Mouse (Mus musculus): ENCODE data around the gene Vps51. TPM values are rescaled to one million over a fixed set of nuclear protein-coding genes. Genes with fewer than 3 reads are reported as not detected.
"Not testable (repeated sequence)": the region's sequence is repeated elsewhere in the genome, so short reads cannot be mapped to it uniquely, and the experiment has no call there.

Vps51 gene
- polyA plus RNA-seq, 1 experiment from 2014 or later, result 72.7 TPM

DNA sequence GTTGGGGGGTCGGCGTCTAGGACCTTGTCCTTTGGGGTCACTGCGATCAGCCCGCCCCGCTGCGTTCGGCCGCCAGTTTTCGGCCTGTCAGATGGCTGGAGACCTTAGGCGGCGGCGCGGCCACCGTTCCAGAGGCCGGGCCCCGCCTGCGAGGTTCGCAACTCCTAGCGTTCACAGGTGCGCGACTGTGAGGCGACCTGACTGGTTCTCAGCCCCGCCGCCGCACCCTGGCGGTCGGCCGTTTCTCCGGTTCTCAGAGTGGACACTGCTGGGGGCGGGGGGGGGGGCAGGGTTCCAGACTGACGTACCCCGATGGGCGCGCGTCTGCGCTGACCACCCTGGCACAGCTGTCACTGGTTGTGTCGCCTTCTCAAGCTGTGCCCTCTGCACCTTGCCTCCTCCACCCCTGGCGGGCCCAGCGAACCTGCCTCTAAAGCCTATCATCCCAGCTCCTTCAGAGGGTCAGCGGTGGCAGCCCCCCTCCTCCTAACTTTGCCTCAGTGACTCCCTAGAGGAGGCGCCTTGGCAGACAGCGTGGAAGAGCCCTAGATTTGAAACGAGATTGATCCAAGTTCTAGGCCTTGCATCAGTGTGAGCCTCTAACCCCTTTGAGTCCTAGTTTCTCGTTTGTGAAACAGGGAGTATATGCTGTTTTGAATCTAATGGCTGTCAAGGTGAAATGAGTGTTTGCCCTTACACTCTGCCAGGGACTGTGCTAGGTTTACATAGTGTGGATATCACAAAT, 29.7 kb downstream of the Vps51 start:
- no peaks in the 10 kb centered on the region for H3K9me3 ChIP-seq
- peaks cover 18% of the 10 kb centered on the region for H3K4me1 ChIP-seq (replicated peaks)
- ATAC-seq (ENCODE audit: insufficient number of reproducible peaks, insufficient read depth, low FRiP score, low TSS enrichment, low read depth), result 0 out of 2 replicates have a peak, but pooled peaks have one; percentile 16
- H3K27ac ChIP-seq, result peak overlapping the region; percentile 98
- H3K36me3 ChIP-seq, result peaks cover 43% of the 10 kb centered on the region
- peak overlapping the region; percentile 95 for H3K4me3 ChIP-seq (replicated peaks)
- H3K27me3 ChIP-seq, result no peaks in the 10 kb centered on the region
- 2% methylated on average over 42 of the region's 44 CpGs for WGBS
- peak overlapping the region; percentile 82 for H3K4me2 ChIP-seq
- peak overlapping the region; percentile 88 for H3K9ac ChIP-seq (replicated peaks)

DNA sequence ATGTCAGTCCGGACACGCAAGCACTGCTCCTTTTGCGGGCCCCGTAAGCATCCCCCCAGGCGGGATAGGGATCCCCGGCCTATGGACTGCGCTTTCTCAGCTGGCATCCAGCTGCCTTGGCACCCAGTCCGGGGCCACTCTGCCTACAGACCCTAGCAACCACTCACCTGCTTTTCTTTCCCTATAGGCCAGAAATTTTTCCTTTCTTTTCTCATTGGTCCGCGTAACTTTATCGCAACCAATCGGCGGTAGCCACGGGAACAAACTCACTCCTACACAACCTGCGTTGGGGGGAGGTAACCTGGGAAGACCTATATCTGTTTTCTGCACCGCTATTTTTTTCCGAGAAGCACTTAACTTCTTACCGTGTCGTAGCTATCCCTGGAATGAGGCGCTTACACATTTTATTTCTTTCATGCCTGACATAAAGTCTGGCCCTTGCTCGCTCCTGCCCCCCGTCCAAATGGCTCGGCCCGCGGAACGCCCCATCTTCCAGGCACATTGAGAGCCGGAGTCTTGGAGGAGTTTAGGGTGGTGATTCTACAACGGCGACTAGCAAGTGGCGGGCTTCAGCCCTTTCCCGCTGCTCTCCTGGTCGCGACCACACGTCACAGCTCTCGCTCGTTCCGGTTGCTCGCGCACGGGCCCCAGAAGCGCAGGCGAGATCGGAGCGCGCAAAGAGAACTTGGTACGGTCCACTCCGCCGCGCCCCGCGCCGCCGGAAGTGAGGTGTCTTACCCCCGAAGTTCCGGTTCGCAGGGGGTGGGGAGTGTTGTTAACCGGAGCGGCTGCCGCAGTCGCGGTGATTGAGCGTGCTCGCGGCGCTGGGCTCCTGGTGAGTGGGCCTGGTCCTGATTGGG, 30.5 kb downstream of the Vps51 start, which contains the start of gene Syvn1:
Gene Syvn1 (plus strand): TSS at position 283 of the 860 bp plus-strand sequence.
- Histone ChIP-seq H3K27ac (peak within 1 kb of the TSS; percentile 98), H3K9ac (replicated peaks) (peak within 1 kb of the TSS; percentile 88), H3K4me1 (replicated peaks) (peaks cover 18% of the 10 kb centered on the region), H3K4me2 (peak within 1 kb of the TSS; percentile 82), H3K36me3 (peaks cover 35% of the 10 kb centered on the region), H3K4me3 (replicated peaks) (peak within 1 kb of the TSS; percentile 95), H3K9me3 (no peaks in the 10 kb centered on the region), H3K27me3 (no peaks in the 10 kb centered on the region)
- WGBS, result under 1% methylated on average over 65 of the region's 65 CpGs
- peak; percentile 90 for ATAC-seq (ENCODE audit: insufficient number of reproducible peaks, insufficient read depth, low FRiP score, low TSS enrichment, low read depth)

DNA sequence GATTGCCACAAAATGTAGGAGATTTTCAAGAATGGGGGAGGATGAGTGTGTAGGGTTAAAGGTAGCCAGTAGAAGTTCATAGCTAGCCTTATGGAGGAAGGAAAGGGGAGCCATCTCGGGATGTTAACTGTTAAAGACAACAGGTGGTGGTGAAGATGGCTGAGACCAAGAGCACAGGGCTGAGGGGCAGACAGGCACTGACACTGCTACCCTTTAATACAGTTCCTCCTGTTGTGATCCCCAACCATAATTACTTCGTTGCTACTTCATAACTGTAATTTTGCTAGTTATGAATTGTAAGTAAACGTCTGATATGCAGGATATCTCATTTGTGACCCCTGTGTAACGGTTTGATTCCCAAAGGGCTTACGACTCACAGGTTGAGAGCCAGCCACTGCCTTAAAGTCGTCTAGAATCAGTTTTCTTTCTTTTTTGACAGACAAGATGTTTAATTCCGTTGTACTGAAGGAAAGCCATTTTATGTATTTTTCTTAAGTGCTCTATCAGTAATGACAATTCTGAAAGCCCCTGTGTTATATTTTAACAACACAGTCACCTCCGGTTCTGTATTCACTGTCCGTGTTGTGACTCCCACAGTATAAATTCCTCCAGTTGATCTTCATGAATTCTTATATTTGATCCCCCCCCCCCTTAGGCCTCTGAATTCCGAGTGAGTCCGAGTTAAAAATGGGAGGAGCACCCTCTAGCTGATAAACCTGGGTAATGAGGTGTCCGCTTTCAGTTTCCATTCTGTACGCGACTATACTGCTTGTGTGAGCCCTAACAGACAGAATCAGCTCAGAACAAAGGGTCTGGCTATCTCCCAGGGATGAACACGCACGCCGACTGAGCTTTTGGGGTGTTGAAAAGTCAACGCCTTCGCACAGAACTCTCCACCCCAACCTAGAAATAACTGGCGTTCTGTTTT, 31.4 kb downstream of the Vps51 start:
- H3K9ac ChIP-seq (replicated peaks), result peak overlapping the region; percentile 88
- H3K9me3 ChIP-seq, result no peaks in the 10 kb centered on the region
- ATAC-seq (ENCODE audit: insufficient number of reproducible peaks, insufficient read depth, low FRiP score, low TSS enrichment, low read depth), result peak; percentile 47; the same call in 1 of the 2 replicates

GRCm38 (mm10) chr19:6044102-6044501, 32.9 kb downstream of the Vps51 start:
- Histone ChIP-seq H3K4me1 (replicated peaks) (peaks cover 18% of the 10 kb centered on the region), H3K36me3 (peaks cover 10% of the 10 kb centered on the region)
- H3K4me3 ChIP-seq (replicated peaks); H3K27ac ChIP-seq; H3K9ac ChIP-seq (replicated peaks); H3K4me2 ChIP-seq; H3K27me3 ChIP-seq; ATAC-seq (ENCODE audit: insufficient number of reproducible peaks, insufficient read depth, low FRiP score, low TSS enrichment, low read depth); H3K9me3 ChIP-seq: not testable (repeated sequence)
- 73% methylated on average over 4 of the region's 4 CpGs for WGBS

More for the DNA sequence above, 31.4 kb downstream of the Vps51 start:
- WGBS, result 21% methylated on average over 20 of the region's 20 CpGs
- peak overlapping the region; percentile 82 for H3K4me2 ChIP-seq
- peak overlapping the region; percentile 98 for H3K27ac ChIP-seq
- H3K4me3 ChIP-seq (replicated peaks), result peak overlapping the region; percentile 95
- H3K27me3 ChIP-seq, result no peaks in the 10 kb centered on the region
- peaks cover 18% of the 10 kb centered on the region for H3K4me1 ChIP-seq (replicated peaks)
- peaks cover 26% of the 10 kb centered on the region for H3K36me3 ChIP-seq

GRCm38 (mm10) chr19:6042293-6042692, 34.7 kb downstream of the Vps51 start:
- Histone ChIP-seq H3K27me3 (no peaks in the 10 kb centered on the region), H3K4me1 (replicated peaks) (peaks cover 7% of the 10 kb centered on the region), H3K27ac (no peak overlapping the region), H3K4me2 (no peak overlapping the region), H3K9me3 (no peaks in the 10 kb centered on the region), H3K36me3 (no peaks in the 10 kb centered on the region), H3K4me3 (replicated peaks) (no peak overlapping the region), H3K9ac (replicated peaks) (no peak overlapping the region; the same call in 1 of the 2 replicates)
- no peak for ATAC-seq (ENCODE audit: insufficient number of reproducible peaks, insufficient read depth, low FRiP score, low TSS enrichment, low read depth)
- 86% methylated on average over 9 of the region's 9 CpGs for WGBS

DNA sequence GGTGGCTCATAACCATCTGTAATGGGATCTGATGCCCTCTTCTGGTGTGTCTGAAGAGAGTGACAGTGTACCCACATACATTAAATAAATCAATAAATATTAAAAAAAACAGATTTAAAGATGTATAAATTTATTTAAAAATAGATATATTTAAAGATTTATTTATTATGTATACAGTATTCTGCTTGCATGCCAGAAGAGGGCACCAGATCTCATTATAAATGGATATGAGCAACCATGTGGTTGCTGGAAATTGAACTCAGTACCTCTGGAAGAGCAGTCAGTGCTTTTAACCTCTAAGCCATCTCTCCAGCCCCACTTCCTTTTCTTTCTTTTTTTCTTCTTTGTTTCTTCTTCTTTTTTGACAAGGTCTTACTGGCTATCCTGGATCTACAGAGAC, 37.0 kb downstream of the Vps51 start:
- no peaks in the 10 kb centered on the region for H3K27me3 ChIP-seq
- no peaks in the 10 kb centered on the region for H3K9me3 ChIP-seq
- no peak overlapping the region for H3K27ac ChIP-seq
- H3K4me3 ChIP-seq (replicated peaks), result no peak overlapping the region
- no peaks in the 10 kb centered on the region for H3K36me3 ChIP-seq
- no peak overlapping the region for H3K9ac ChIP-seq (replicated peaks)
- ATAC-seq (ENCODE audit: insufficient number of reproducible peaks, insufficient read depth, low FRiP score, low TSS enrichment, low read depth), result no peak
- H3K4me1 ChIP-seq (replicated peaks), result peaks cover under 1% of the 10 kb centered on the region; the same call in 1 of the 2 replicates
- no peak overlapping the region for H3K4me2 ChIP-seq

- no peak overlapping the region for H3K4me2 ChIP-seq
- H3K36me3 ChIP-seq, result no peaks in the 10 kb centered on the region
- no peak overlapping the region for H3K27ac ChIP-seq
- H3K9me3 ChIP-seq, result no peaks in the 10 kb centered on the region
- H3K27me3 ChIP-seq, result no peaks in the 10 kb centered on the region
- WGBS, result 82% methylated on average over 7 of the region's 7 CpGs
- H3K4me3 ChIP-seq (replicated peaks), result no peak overlapping the region
- no peaks in the 10 kb centered on the region for H3K4me1 ChIP-seq (replicated peaks)
- ATAC-seq (ENCODE audit: insufficient number of reproducible peaks, insufficient read depth, low FRiP score, low TSS enrichment, low read depth), result no peak
- H3K9ac ChIP-seq (replicated peaks), result no peak overlapping the region
These were observed 38.7 kb downstream of the Vps51 start for GRCm38 (mm10) chr19:6038326-6038725.

- H3K36me3 ChIP-seq, result no peaks in the 10 kb centered on the region
- H3K9ac ChIP-seq (replicated peaks), result no peak overlapping the region
- ATAC-seq (ENCODE audit: insufficient number of reproducible peaks, insufficient read depth, low FRiP score, low TSS enrichment, low read depth), result no peak
- no peak overlapping the region for H3K27ac ChIP-seq
- no peaks in the 10 kb centered on the region for H3K4me1 ChIP-seq (replicated peaks)
- no peaks in the 10 kb centered on the region for H3K9me3 ChIP-seq
- no peak overlapping the region for H3K4me2 ChIP-seq
- no peak overlapping the region for H3K4me3 ChIP-seq (replicated peaks)
- no peaks in the 10 kb centered on the region for H3K27me3 ChIP-seq
These were observed 39.3 kb downstream of the Vps51 start for GRCm38 (mm10) chr19:6037695-6038094.

- Histone ChIP-seq H3K9me3 (no peaks in the 10 kb centered on the region), H3K36me3 (no peaks in the 10 kb centered on the region), H3K27ac (no peak overlapping the region), H3K4me2 (no peak overlapping the region), H3K4me3 (replicated peaks) (no peak overlapping the region), H3K27me3 (no peaks in the 10 kb centered on the region), H3K4me1 (replicated peaks) (no peaks in the 10 kb centered on the region), H3K9ac (replicated peaks) (no peak overlapping the region)
- 73% methylated on average over 9 of the region's 9 CpGs for WGBS
- ATAC-seq (ENCODE audit: insufficient number of reproducible peaks, insufficient read depth, low FRiP score, low TSS enrichment, low read depth), result no peak
These were observed 41.0 kb downstream of the Vps51 start for GRCm38 (mm10) chr19:6035966-6036585.

DNA sequence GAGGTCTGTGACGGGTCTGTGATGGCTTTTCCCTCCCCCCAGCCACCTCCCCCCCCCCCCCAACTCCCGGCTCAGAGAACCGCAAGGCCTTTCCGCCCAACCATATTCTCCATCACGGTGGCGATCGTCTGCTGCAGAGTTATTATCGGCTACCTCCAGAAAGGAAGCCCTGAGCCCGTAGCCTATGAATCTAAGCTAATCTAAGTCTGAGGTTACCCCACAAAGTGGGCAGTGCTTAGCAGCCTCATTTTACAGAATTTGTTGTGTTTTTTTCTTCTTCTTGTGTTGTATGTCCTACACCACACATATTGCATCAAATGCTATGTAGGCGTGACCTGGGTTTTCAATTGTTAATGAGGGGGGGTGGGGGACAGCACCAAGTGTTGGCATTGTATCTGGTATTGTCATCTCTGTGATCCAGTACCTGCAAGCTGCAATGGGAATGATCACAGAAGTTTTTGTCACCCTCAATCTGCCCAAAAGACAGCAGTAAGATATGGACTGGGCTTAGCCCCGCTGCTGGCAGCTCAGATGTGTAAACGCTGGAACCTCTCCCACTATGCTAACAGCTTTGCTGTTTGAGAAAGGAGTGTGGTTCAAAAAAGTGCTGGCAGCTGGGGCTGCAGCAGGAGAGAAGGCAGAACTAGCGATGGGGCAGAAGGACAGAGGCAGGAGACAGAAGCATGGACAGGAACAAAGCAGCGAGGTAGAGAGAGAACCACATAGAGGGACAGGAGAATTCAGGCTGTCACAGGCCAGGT, 46.3 kb downstream of the Vps51 start:
- no peak overlapping the region for H3K27ac ChIP-seq
- no peak for ATAC-seq (ENCODE audit: insufficient number of reproducible peaks, insufficient read depth, low FRiP score, low TSS enrichment, low read depth)
- H3K4me1 ChIP-seq (replicated peaks), result no peaks in the 10 kb centered on the region
- no peaks in the 10 kb centered on the region for H3K36me3 ChIP-seq
- H3K9me3 ChIP-seq, result no peaks in the 10 kb centered on the region
- H3K4me2 ChIP-seq, result no peak overlapping the region
- H3K9ac ChIP-seq (replicated peaks), result no peak overlapping the region
- 68% methylated on average over 14 of the region's 14 CpGs for WGBS
- H3K27me3 ChIP-seq, result no peaks in the 10 kb centered on the region
- no peak overlapping the region for H3K4me3 ChIP-seq (replicated peaks)
